Mouse (Mus musculus) megakaryocyte progenitor cell, adult 5-6 weeks (primary cell): ENCODE results near the gene Srsf6. TPM values are rescaled to one million over a fixed set of nuclear protein-coding genes. Genes with fewer than 3 reads are reported as not detected.
A peak's percentile ranks its signal among the peaks of the same experiment; 100 is the strongest.

Source experiments
- ATAC-seq: replicated peaks from 2 replicates; pipeline ENCODE4 v1.8.0; 2016; ENCODE audit warnings: mild to moderate bottlenecking, moderate TSS enrichment, inconsistent platforms; ENCODE audit not compliant: poor library complexity
- total RNA-seq, 2 experiments: library from RNA; stranded (forward) in 1 of 2; stranded (reverse) in 1 of 2; fragments of 157-497, 149-512 nt in 1 of 2; fragments of 200-1000 nt in 1 of 2; gene quantifications; 2 replicates each; pipeline versions ENCODE4 v1.2.3 to v1.2.4; 2015 to 2017

Gene Srsf6
- total RNA-seq, 2 experiments from 2014 or later, result 221 to 254 TPM

DNA sequence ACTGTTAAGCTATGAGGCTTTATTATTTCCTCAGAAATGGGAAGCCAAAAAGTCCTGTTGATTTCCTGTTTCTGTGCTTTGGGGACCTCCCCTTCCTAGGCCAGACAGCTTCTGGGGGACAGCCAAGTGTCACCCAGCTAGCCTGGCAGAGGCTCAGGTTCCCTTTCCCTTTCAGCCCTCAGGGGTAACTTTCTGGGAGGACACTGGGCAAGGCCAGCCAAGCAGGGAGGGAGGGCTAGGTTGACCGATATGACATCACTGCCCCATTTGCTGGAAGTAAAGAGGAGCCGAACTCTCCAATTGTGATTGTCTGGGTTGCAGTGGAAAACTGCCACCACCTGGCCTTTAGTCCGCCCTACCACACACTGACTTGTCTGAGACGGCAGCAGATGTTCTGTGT is 44.7 kb downstream of the Srsf6 start:
- ATAC-seq, result peak; percentile 86

DNA sequence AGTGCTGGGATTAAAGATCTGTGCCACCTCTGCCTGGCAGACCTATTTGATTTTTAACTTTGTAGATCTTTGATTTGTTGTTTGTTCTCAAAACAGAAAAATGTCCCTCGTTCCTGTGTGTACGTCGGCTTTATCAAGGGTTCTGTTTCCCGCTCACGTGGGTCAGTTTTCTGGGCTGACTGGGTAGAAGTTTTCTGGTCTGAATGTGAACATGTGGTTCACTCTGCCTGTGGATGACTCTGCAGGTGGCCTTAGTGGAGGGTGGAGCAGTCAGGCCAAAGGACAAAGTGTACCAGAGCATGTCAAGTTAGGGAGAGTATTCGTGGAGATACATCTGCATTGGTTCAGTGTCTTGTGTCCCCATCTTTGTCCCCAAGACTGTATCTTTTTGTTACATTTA is 53.1 kb downstream of the Srsf6 start:
- ATAC-seq, result no peak

DNA sequence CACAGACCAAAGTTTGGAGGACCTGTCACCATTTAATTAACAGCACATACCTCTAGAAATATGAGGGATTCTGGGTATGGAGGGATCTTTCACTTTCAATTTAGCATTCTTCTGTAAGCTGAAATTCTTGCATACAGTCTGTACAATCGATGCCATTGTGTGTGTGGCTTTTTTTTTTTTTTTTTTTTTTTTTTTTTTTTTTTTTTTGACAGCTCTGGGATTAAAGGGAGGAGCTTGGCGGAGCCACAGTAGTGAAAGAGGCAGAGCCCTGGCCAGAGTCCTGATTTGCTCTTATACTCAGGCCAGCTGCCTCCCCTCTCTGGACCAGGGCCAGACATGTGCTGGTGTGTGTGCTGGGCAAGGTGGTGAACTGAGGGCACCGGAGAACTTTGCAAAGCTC is 54.6 kb downstream of the Srsf6 start:
- no peak for ATAC-seq

Other genes starting within 250 kb of the Srsf6 start
- not detected in 2 replicates for gene L3mbtl1, start 11.9 kb downstream of the Srsf6 start, total RNA-seq (2015)
- not detected in 2 replicates for gene L3mbtl1, start 11.9 kb downstream of the Srsf6 start, total RNA-seq (2017)
- gene Sgk2, start 55.8 kb downstream of the Srsf6 start, total RNA-seq (2015), result not detected in 2 replicates
- not detected in 2 replicates for gene Sgk2, start 55.8 kb downstream of the Srsf6 start, total RNA-seq (2017)
- 31.8 and 41.2 TPM in 2 replicates for gene Ift52, start 85.8 kb downstream of the Srsf6 start, total RNA-seq (2015)
- gene Ift52, start 85.8 kb downstream of the Srsf6 start, total RNA-seq (2017), result 13.5 and 28.3 TPM in 2 replicates
- gene Mybl2, start 123.2 kb downstream of the Srsf6 start, total RNA-seq (2015), result 28.1 and 30.8 TPM in 2 replicates
- gene Mybl2, start 123.2 kb downstream of the Srsf6 start, total RNA-seq (2017), result 39.0 and 40.6 TPM in 2 replicates
- gene Gtsf1l, start 156.3 kb downstream of the Srsf6 start, total RNA-seq (2015), result 0.90 and 1.4 TPM in 2 replicates
- 0.61 TPM in 1 of 2 replicates, not detected in the other for gene Gtsf1l, start 156.3 kb downstream of the Srsf6 start, total RNA-seq (2017)